Mouse (Mus musculus) erythroblast, embryonic 14.5 days (primary cell): Measurements from ENCODE around the gene Map1b.

Experiments used
- GATA1 ChIP-seq: IDR thresholded peaks from 2 replicates; pipeline ENCODE4 v1.6.1; 2012; ENCODE audit warnings: low read length, inconsistent platforms, mixed read lengths
- TAL1 ChIP-seq: IDR thresholded peaks from 3 replicates; pipeline ENCODE4 v1.6.1; 2012; ENCODE audit warnings: low read length, inconsistent platforms, mixed read lengths

DNA sequence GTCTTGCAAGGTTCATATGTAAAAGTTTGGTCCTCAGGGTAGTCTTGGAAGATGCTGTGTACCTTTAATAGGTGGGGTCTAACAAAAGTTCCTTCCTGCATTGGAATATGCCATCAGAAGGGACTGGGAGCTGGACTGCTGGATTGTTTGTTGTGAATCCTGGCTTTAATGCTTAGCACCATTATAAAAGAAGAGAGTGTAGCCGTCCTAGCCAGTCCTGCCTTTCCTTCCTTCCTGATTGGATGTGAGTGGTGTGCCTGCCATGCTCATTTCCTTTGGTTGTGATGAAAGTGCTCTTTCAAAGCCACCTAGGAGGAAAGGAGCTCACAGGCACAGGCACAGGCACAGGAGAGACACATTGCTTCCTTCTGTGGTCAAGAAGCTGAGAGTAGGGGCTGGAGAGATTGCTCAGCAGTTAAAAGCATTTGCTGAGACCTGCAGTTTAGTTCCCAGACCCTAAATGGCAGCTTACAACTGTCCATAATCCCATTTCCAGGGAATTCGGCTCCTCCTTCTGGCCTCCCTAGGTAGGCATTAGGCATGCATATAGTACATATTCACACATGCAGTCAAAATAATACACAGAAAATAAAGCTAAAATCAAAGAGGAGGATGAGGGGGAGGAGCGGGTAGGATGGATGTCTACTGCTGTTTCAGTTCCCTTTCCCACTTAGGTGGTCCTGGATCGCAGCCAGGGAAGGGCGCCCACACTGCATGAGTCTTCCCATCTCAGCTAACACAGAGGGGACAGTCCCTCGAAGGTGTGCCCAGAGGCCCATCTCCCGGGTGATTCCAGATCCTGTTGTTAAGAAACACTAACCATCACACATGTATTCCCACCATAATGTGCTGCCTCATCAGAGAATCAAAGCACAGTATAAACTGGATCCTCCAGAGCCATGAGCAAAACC lies 128.2 kb downstream of the Map1b start:
- TF ChIP-seq TAL1 (no peak), GATA1 (no peak)
